Mouse (Mus musculus): ENCODE measurements around the gene Syde2. TPM values are rescaled to one million over a fixed set of nuclear protein-coding genes. Genes with fewer than 3 reads are reported as not detected.
"Not testable (repeated sequence)": the region's sequence is repeated elsewhere in the genome, so short reads cannot be mapped to it uniquely, and the experiment has no call there.

The Syde2 gene
- polyA plus RNA-seq, 1 experiment from 2014 or later: not detected

GRCm38 (mm10) chr3:145988684-145989575 is 1.3 kb downstream of the Syde2 start:
- H3K27ac ChIP-seq: no peak overlapping the region
- WGBS (ENCODE audit: missing documents): 5% methylated on average over 45 of the region's 45 CpGs
- no peaks in the 10 kb centered on the region for H3K79me2 ChIP-seq (ENCODE audit: inconsistent target)
- H3K36me3 ChIP-seq (ENCODE audit: inconsistent target): no peaks in the 10 kb centered on the region
- H3K4me3 ChIP-seq (ENCODE audit: inconsistent target): no peak overlapping the region

- Histone ChIP-seq H3K79me2 (ENCODE audit: inconsistent target) (no peaks in the 10 kb centered on the region), H3K27ac (no peak overlapping the region), H3K36me3 (ENCODE audit: inconsistent target) (no peaks in the 10 kb centered on the region), H3K4me3 (ENCODE audit: inconsistent target) (no peak overlapping the region)
- 53% methylated on average over 11 of the region's 11 CpGs for WGBS (ENCODE audit: missing documents)
Measured at GRCm38 (mm10) chr3:145989576-145990081, 2.0 kb downstream of the Syde2 start.

- Histone ChIP-seq H3K36me3 (ENCODE audit: inconsistent target) (no peaks in the 10 kb centered on the region), H3K79me2 (ENCODE audit: inconsistent target) (no peaks in the 10 kb centered on the region), H3K4me3 (ENCODE audit: inconsistent target) (no peak overlapping the region), H3K27ac (no peak overlapping the region)
- WGBS (ENCODE audit: missing documents): 94% methylated on average over 13 of the region's 13 CpGs
Measured at GRCm38 (mm10) chr3:145991130-145991529, 3.5 kb downstream of the Syde2 start.

- WGBS (ENCODE audit: missing documents): 97% methylated on average over 10 of the region's 10 CpGs
Measured at GRCm38 (mm10) chr3:145991976-145992730, 4.5 kb downstream of the Syde2 start.

GRCm38 (mm10) chr3:145992796-145993195 is 5.1 kb downstream of the Syde2 start:
- H3K79me2 ChIP-seq (ENCODE audit: inconsistent target): no peaks in the 10 kb centered on the region
- H3K36me3 ChIP-seq (ENCODE audit: inconsistent target): no peaks in the 10 kb centered on the region
- WGBS (ENCODE audit: missing documents): 96% methylated on average over 10 of the region's 10 CpGs
- no peak overlapping the region for H3K27ac ChIP-seq
- H3K4me3 ChIP-seq (ENCODE audit: inconsistent target): no peak overlapping the region

More at GRCm38 (mm10) chr3:145991976-145992730, 4.5 kb downstream of the Syde2 start:
- no peaks in the 10 kb centered on the region for H3K36me3 ChIP-seq (ENCODE audit: inconsistent target)
- no peak overlapping the region for H3K27ac ChIP-seq
- no peaks in the 10 kb centered on the region for H3K79me2 ChIP-seq (ENCODE audit: inconsistent target)
- no peak overlapping the region for H3K4me3 ChIP-seq (ENCODE audit: inconsistent target)

GRCm38 (mm10) chr3:145993481-145994201 is 6.0 kb downstream of the Syde2 start:
- Histone ChIP-seq H3K4me3 (ENCODE audit: inconsistent target) (no peak overlapping the region), H3K27ac (no peak overlapping the region)
- 39% methylated on average over 14 of the region's 14 CpGs for WGBS (ENCODE audit: missing documents)

GRCm38 (mm10) chr3:145995489-145995888 is 7.8 kb downstream of the Syde2 start:
- no peaks in the 10 kb centered on the region for H3K79me2 ChIP-seq (ENCODE audit: inconsistent target)
- H3K27ac ChIP-seq: no peak overlapping the region
- WGBS (ENCODE audit: missing documents): 90% methylated on average over 5 of the region's 5 CpGs
- no peak overlapping the region for H3K4me3 ChIP-seq (ENCODE audit: inconsistent target)
- H3K36me3 ChIP-seq (ENCODE audit: inconsistent target): no peaks in the 10 kb centered on the region

More at GRCm38 (mm10) chr3:145993481-145994201, 6.0 kb downstream of the Syde2 start:
- Histone ChIP-seq H3K36me3 (ENCODE audit: inconsistent target) (no peaks in the 10 kb centered on the region), H3K79me2 (ENCODE audit: inconsistent target) (no peaks in the 10 kb centered on the region)

GRCm38 (mm10) chr3:145996539-145996938 is 8.9 kb downstream of the Syde2 start:
- H3K27ac ChIP-seq; H3K36me3 ChIP-seq (ENCODE audit: inconsistent target); H3K4me3 ChIP-seq (ENCODE audit: inconsistent target); H3K79me2 ChIP-seq (ENCODE audit: inconsistent target): not testable (repeated sequence)
- WGBS (ENCODE audit: missing documents): 94% methylated on average over 4 of the region's 5 CpGs

GRCm38 (mm10) chr3:146004347-146005051 is 16.8 kb downstream of the Syde2 start:
- H3K27ac ChIP-seq: no peak overlapping the region
- 98% methylated on average over 14 of the region's 14 CpGs for WGBS (ENCODE audit: missing documents)
- H3K79me2 ChIP-seq (ENCODE audit: inconsistent target): no peaks in the 10 kb centered on the region
- H3K4me3 ChIP-seq (ENCODE audit: inconsistent target): no peak overlapping the region
- H3K36me3 ChIP-seq (ENCODE audit: inconsistent target): no peaks in the 10 kb centered on the region

- no peak overlapping the region for H3K27ac ChIP-seq
- H3K4me3 ChIP-seq (ENCODE audit: inconsistent target): no peak overlapping the region
- no peaks in the 10 kb centered on the region for H3K79me2 ChIP-seq (ENCODE audit: inconsistent target)
- no peaks in the 10 kb centered on the region for H3K36me3 ChIP-seq (ENCODE audit: inconsistent target)
- 86% methylated on average over 6 of the region's 6 CpGs for WGBS (ENCODE audit: missing documents)
Measured at GRCm38 (mm10) chr3:146007872-146008271, 20.2 kb downstream of the Syde2 start.

GRCm38 (mm10) chr3:146009859-146010645 is 22.4 kb downstream of the Syde2 start:
- WGBS (ENCODE audit: missing documents): 97% methylated on average over 16 of the region's 20 CpGs

GRCm38 (mm10) chr3:146010751-146011150 is 23.1 kb downstream of the Syde2 start:
- no peaks in the 10 kb centered on the region for H3K79me2 ChIP-seq (ENCODE audit: inconsistent target)
- 92% methylated on average over 4 of the region's 4 CpGs for WGBS (ENCODE audit: missing documents)
- no peaks in the 10 kb centered on the region for H3K36me3 ChIP-seq (ENCODE audit: inconsistent target)
- H3K4me3 ChIP-seq (ENCODE audit: inconsistent target): no peak overlapping the region
- no peak overlapping the region for H3K27ac ChIP-seq

More at GRCm38 (mm10) chr3:146009859-146010645, 22.4 kb downstream of the Syde2 start:
- Histone ChIP-seq H3K79me2 (ENCODE audit: inconsistent target) (no peaks in the 10 kb centered on the region), H3K27ac (no peak overlapping the region), H3K36me3 (ENCODE audit: inconsistent target) (no peaks in the 10 kb centered on the region), H3K4me3 (ENCODE audit: inconsistent target) (no peak overlapping the region)

GRCm38 (mm10) chr3:146011544-146012218 is 24.0 kb downstream of the Syde2 start:
- H3K27ac ChIP-seq: no peak overlapping the region
- no peaks in the 10 kb centered on the region for H3K36me3 ChIP-seq (ENCODE audit: inconsistent target)
- WGBS (ENCODE audit: missing documents): 89% methylated on average over 8 of the region's 8 CpGs
- H3K79me2 ChIP-seq (ENCODE audit: inconsistent target): no peaks in the 10 kb centered on the region
- H3K4me3 ChIP-seq (ENCODE audit: inconsistent target): no peak overlapping the region
